In the genomic region with DNA sequence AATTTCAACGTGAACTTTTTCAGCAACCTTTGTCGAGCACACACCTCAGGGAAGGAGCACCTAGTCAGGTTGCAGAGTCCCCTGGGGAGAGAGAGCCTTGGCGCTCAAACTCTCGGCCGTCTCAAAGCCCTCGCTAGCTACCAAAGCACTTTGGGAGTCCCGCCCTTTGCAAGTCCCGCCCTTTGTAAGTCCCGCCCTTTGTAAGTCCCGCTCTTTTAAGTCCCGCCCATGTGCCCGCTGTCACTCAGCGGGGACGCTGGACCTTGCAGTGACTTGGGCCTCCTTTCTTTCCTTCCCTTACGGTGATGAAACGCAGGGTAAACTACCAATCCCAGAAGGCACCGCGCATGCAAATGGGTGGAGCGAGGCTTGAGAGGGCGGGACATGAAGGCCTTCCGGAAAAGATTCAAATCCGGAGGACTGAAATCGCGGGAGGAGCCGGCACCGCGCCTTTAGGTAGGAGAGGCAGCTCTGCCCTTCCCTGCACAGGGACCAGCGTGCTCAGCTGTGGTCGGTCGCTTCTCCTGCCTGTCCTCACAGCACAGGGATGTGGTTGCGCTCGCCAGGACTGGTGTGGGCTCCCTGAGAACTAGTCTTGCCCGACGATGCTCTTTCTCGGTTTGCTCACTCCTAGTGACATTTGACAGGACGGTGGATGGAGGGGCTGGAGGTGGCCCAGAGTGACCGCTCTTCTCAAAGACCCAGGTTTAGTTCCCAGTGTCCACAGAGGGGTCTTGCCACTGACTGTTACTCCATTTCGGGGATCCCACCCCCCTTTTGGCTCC, we compare ENCODE assay signal across 8 mouse cellular contexts. TPM values are rescaled to one million over a fixed set of nuclear protein-coding genes. Genes with fewer than 3 reads are reported as not detected.
A peak's percentile ranks its signal among the peaks of the same experiment; 100 is the strongest.
DNase-seq lines count a peak whose midpoint lies in the region; ATAC-seq and TF ChIP-seq lines count a peak whose summit lies in the region.

Gene Fbxo48 (plus strand): TSS at position 400 of the 785 bp plus-strand sequence.

- no peak for TF ChIP-seq EP300 in heart, postnatal 0 days (IDR thresholded peaks at IDR 0.05; ENCODE audit: low read depth)

- no peak for TF ChIP-seq CTCF in E14TG2a.4 (conservative IDR thresholded peaks at IDR 0.05; ENCODE audit: low read length)
- no peak for TF ChIP-seq CTCF in heart, postnatal 0 days (IDR thresholded peaks at IDR 0.05; ENCODE audit: low read depth)
- TF ChIP-seq CTCF in testis, adult 2 months (IDR thresholded peaks at IDR 0.05; ENCODE audit: control insufficient read depth, insufficient read depth, insufficient replicate concordance, low read depth, low read length), result no peak

- peak within 1 kb of the TSS; percentile 90 for H3K4me3 ChIP-seq in E14TG2a.4 (replicated peaks; ENCODE audit: low read length)
- H3K4me3 ChIP-seq in forebrain, embryonic 12.5 days (replicated peaks), result peak within 1 kb of the TSS; percentile 66
- H3K4me3 ChIP-seq in heart, postnatal 0 days (ENCODE audit: low read depth, low read length), result peak within 1 kb of the TSS; percentile 60
- H3K4me3 ChIP-seq in liver, embryonic 16.5 days (ENCODE audit: low read depth, low read length), result peak within 1 kb of the TSS; percentile 88
- H3K4me3 ChIP-seq in neural tube, embryonic 13.5 days, result peak within 1 kb of the TSS; percentile 68
- H3K4me3 ChIP-seq in testis, adult 2 months (ENCODE audit: control insufficient read depth, low read depth, low read length), result peak within 1 kb of the TSS; percentile 99

- H3K4me1 ChIP-seq in E14TG2a.4 (replicated peaks; ENCODE audit: low read depth, low read length), result peaks cover 32% of the 10 kb centered on the region
- peaks cover 7% of the 10 kb centered on the region for H3K4me1 ChIP-seq in forebrain, embryonic 12.5 days
- peaks cover 10% of the 10 kb centered on the region for H3K4me1 ChIP-seq in heart, postnatal 0 days (ENCODE audit: control insufficient read depth, insufficient read depth)
- peaks cover 16% of the 10 kb centered on the region for H3K4me1 ChIP-seq in liver, embryonic 16.5 days (ENCODE audit: control insufficient read depth, low read depth, low read length)
- H3K4me1 ChIP-seq in neural tube, embryonic 13.5 days (replicated peaks), result peaks cover 12% of the 10 kb centered on the region
- peaks cover 5% of the 10 kb centered on the region; the same call in 1 of the 2 replicates for H3K4me1 ChIP-seq in testis, adult 2 months (ENCODE audit: control insufficient read depth, insufficient read depth, low read length)

- DNase-seq in c-Kit-positive CD71-positive TER-119-positive erythroid progenitor cells, embryonic 14.5 days (ENCODE audit: low spot score), result peak; percentile 99
- DNase-seq in heart, postnatal 0 days (ENCODE audit: low spot score), result peak; percentile 98
- peak; percentile 96 to 97 for DNase-seq in kidney, postnatal 4 days

- H3K4me2 ChIP-seq in forebrain, embryonic 12.5 days, result peak within 1 kb of the TSS; percentile 74
- H3K4me2 ChIP-seq in heart, postnatal 0 days (ENCODE audit: low read depth, low read length), result peak within 1 kb of the TSS; percentile 85
- peak within 1 kb of the TSS; percentile 77 for H3K4me2 ChIP-seq in liver, embryonic 16.5 days (ENCODE audit: low read depth, low read length)
- peak within 1 kb of the TSS; percentile 89 for H3K4me2 ChIP-seq in neural tube, embryonic 13.5 days

- 0 out of 2 replicates have a peak, but pooled peaks cover 2% of the 10 kb centered on the region for H3K36me3 ChIP-seq in E14TG2a.4 (ENCODE audit: insufficient read depth, low read length)
- H3K36me3 ChIP-seq in forebrain, embryonic 12.5 days (replicated peaks), result no peaks in the 10 kb centered on the region; the same call in 1 of the 2 replicates
- H3K36me3 ChIP-seq in heart, postnatal 0 days (replicated peaks; ENCODE audit: control insufficient read depth, insufficient read depth, low read length), result no peaks in the 10 kb centered on the region
- H3K36me3 ChIP-seq in liver, embryonic 16.5 days (ENCODE audit: control insufficient read depth, insufficient read depth), result no peaks in the 10 kb centered on the region; the same call in 1 of the 2 replicates
- H3K36me3 ChIP-seq in neural tube, embryonic 13.5 days, result no peaks in the 10 kb centered on the region
- H3K36me3 ChIP-seq in testis, adult 2 months (ENCODE audit: control insufficient read depth, insufficient read depth, low read length), result no peaks in the 10 kb centered on the region

- TF ChIP-seq POLR2A in testis, adult 2 months (IDR thresholded peaks at IDR 0.05; ENCODE audit: control insufficient read depth, low read depth, low read length), result no peak; the same call in 1 of the 2 replicates

- under 1% methylated on average over 38 of the region's 38 CpGs for WGBS in forebrain, embryonic 12.5 days
- WGBS in heart, postnatal 0 days, result under 1% methylated on average over 38 of the region's 38 CpGs
- WGBS in liver, embryonic 16.5 days (ENCODE audit: insufficient replicate concordance), result 0% methylated on average over 38 of the region's 38 CpGs
- WGBS in neural tube, embryonic 13.5 days, result under 1% methylated on average over 38 of the region's 38 CpGs

- H3K27me3 ChIP-seq in E14TG2a.4 (ENCODE audit: insufficient read depth, low read length), result no peaks in the 10 kb centered on the region
- no peaks in the 10 kb centered on the region for H3K27me3 ChIP-seq in forebrain, embryonic 12.5 days
- no peaks in the 10 kb centered on the region for H3K27me3 ChIP-seq in heart, postnatal 0 days (ENCODE audit: control insufficient read depth, insufficient read depth, low read length)
- H3K27me3 ChIP-seq in liver, embryonic 16.5 days (ENCODE audit: control insufficient read depth, insufficient read depth, low read depth, low read length), result no peaks in the 10 kb centered on the region
- H3K27me3 ChIP-seq in neural tube, embryonic 13.5 days, result no peaks in the 10 kb centered on the region
- H3K27me3 ChIP-seq in testis, adult 2 months (ENCODE audit: control insufficient read depth, insufficient read depth, low read length), result no peaks in the 10 kb centered on the region

- peak within 1 kb of the TSS; percentile 70 for H3K9ac ChIP-seq in forebrain, embryonic 12.5 days
- H3K9ac ChIP-seq in heart, postnatal 0 days (replicated peaks; ENCODE audit: low read depth, low read length), result peak within 1 kb of the TSS; percentile 56
- peak within 1 kb of the TSS; percentile 90 for H3K9ac ChIP-seq in liver, embryonic 16.5 days (ENCODE audit: low read depth, low read length)
- peak within 1 kb of the TSS; percentile 71 for H3K9ac ChIP-seq in neural tube, embryonic 13.5 days

- H3K9me3 ChIP-seq in E14TG2a.4 (ENCODE audit: low read length), result no peaks in the 10 kb centered on the region
- no peaks in the 10 kb centered on the region for H3K9me3 ChIP-seq in forebrain, embryonic 12.5 days
- H3K9me3 ChIP-seq in heart, postnatal 0 days (replicated peaks; ENCODE audit: control insufficient read depth, low read length), result no peaks in the 10 kb centered on the region
- no peaks in the 10 kb centered on the region for H3K9me3 ChIP-seq in liver, embryonic 16.5 days (replicated peaks; ENCODE audit: control insufficient read depth, low read length)
- no peaks in the 10 kb centered on the region for H3K9me3 ChIP-seq in neural tube, embryonic 13.5 days

- peak within 1 kb of the TSS; percentile 76 for H3K27ac ChIP-seq in forebrain, embryonic 12.5 days
- peak within 1 kb of the TSS; percentile 56 for H3K27ac ChIP-seq in heart, postnatal 0 days (ENCODE audit: low read depth)
- peak within 1 kb of the TSS; percentile 81 for H3K27ac ChIP-seq in liver, embryonic 16.5 days (ENCODE audit: low read length)
- no peak within 1 kb of the TSS for H3K27ac ChIP-seq in neural tube, embryonic 13.5 days (replicated peaks)
- H3K27ac ChIP-seq in testis, adult 2 months (ENCODE audit: control insufficient read depth, insufficient read depth, low read depth, low read length), result no peak within 1 kb of the TSS

- ATAC-seq in forebrain, embryonic 12.5 days (ENCODE audit: low FRiP score), result peak; percentile 100
- peak; percentile 99 for ATAC-seq in heart, postnatal 0 days (ENCODE audit: insufficient read depth, low read depth)
- peak; percentile 99 for ATAC-seq in liver, embryonic 16.5 days (ENCODE audit: low read depth)
- peak; percentile 100 for ATAC-seq in neural tube, embryonic 13.5 days (ENCODE audit: low read depth)

RNA-seq across cellular contexts. Expression of gene Fbxo48, which starts in this region (rescaled TPM):
- polyA plus RNA-seq in forebrain, embryonic 12.5 days (2016; fragmentation: Nextera tagmentation; extraction: Ambion mirVana), result 1.5 and 1.9 TPM in 2 replicates
- 2.7 TPM in 1 of 2 replicates, not detected in the other for total RNA-seq in heart, postnatal 0 days (2014; rRNA removed; ENCODE audit: low replicate concordance)
- 0.27 and 0.48 TPM in 2 replicates for polyA plus RNA-seq in heart, postnatal 0 days (2015; fragmentation: Nextera tagmentation; extraction: Ambion mirVana)
- polyA plus RNA-seq in liver, embryonic 16.5 days (2015; fragmentation: Nextera tagmentation; extraction: Ambion mirVana), result 1.5 and 1.9 TPM in 2 replicates
- polyA plus RNA-seq in neural tube, embryonic 13.5 days (2015; fragmentation: Nextera tagmentation; extraction: Ambion mirVana), result 0.40 and 0.88 TPM in 2 replicates
- polyA plus RNA-seq in testis, adult 2 months (2012; rRNA removed), result 0.43 and 0.81 TPM in 2 replicates

Comparison
In these comparisons a context has a peak if more than half of its experiments do, and no peak if none do; other contexts are left out.
1. Peak in ATAC-seq, H3K4me3 ChIP-seq, H3K9ac ChIP-seq and H3K4me2 ChIP-seq in neural tube, embryonic 13.5 days; RNA of the gene not detected or under 1 TPM.
2. H3K27ac ChIP-seq: peak in forebrain, embryonic 12.5 days (single experiment), heart, postnatal 0 days (single experiment) and liver, embryonic 16.5 days (single experiment); none in neural tube, embryonic 13.5 days (single experiment) and testis, adult 2 months (single experiment).
3. Peak in every context shown above with its lines, with median percentiles within 50 percentile points of each other: H3K4me3 ChIP-seq, DNase-seq, ATAC-seq, H3K4me2 ChIP-seq and H3K9ac ChIP-seq.